Mouse (Mus musculus) cerebellum, adult (tissue): Measurements from ENCODE around the gene Actr8.

ENCODE experiments used
- ATAC-seq: cut with Nextera tagmentation; 2 replicates; pipeline ENCODE4 v1.9.2; 2017; ENCODE audit warnings: mild to moderate bottlenecking, moderate library complexity, mixed read lengths; ENCODE audit not compliant: insufficient number of reproducible peaks, low FRiP score, low TSS enrichment

Gene Actr8

GRCm38 (mm10) chr14:30033405-30033804 lies 55.3 kb downstream of the Actr8 start:
- ATAC-seq = no peak

GRCm38 (mm10) chr14:30038431-30038830 lies 60.3 kb downstream of the Actr8 start:
- no peak for ATAC-seq

- ATAC-seq = no peak
These were observed 61.3 kb downstream of the Actr8 start for GRCm38 (mm10) chr14:30039413-30039812.

- ATAC-seq = no peak
These were observed 63.7 kb downstream of the Actr8 start for GRCm38 (mm10) chr14:30041836-30042235.

- no peak for ATAC-seq
These were observed 65.3 kb downstream of the Actr8 start for GRCm38 (mm10) chr14:30043356-30043940.

GRCm38 (mm10) chr14:30045239-30045638 lies 67.1 kb downstream of the Actr8 start:
- no peak for ATAC-seq

- ATAC-seq = no peak
These were observed 67.6 kb downstream of the Actr8 start for GRCm38 (mm10) chr14:30045704-30046220.

GRCm38 (mm10) chr14:30046976-30047375 lies 68.8 kb downstream of the Actr8 start:
- no peak for ATAC-seq

- ATAC-seq = no peak
These were observed 69.9 kb downstream of the Actr8 start for GRCm38 (mm10) chr14:30048049-30048448.

GRCm38 (mm10) chr14:30050280-30050679 lies 72.1 kb downstream of the Actr8 start:
- ATAC-seq = no peak

GRCm38 (mm10) chr14:30054922-30055321 lies 76.8 kb downstream of the Actr8 start:
- ATAC-seq = no peak
